Mouse (Mus musculus): ENCODE results near the gene Gtf3c2.
A peak's percentile ranks its signal among the peaks of the same experiment; 100 is the strongest.

Gtf3c2 gene

DNA sequence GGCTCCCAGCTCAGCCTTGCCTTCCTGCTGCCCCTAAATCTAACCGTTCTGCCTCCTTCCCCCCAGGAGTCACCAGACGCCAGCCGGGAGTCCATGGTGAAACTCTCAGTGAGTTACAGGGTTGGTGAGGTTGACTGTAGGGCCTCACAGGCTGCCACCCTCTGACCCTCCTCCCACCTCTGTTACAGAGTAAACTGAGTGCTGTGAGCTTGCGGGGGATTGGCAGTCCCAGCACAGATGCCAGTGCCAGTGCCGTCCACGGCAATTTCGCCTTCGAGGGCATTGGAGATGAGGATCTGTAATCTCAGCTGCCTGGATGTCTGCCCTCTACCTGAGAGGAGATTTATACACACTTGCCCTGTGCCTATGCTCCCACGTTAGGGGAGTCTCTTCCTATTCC lies 18.2 kb upstream of the Gtf3c2 start:
- no peak for DNase-seq (ENCODE audit: low read depth)

DNA sequence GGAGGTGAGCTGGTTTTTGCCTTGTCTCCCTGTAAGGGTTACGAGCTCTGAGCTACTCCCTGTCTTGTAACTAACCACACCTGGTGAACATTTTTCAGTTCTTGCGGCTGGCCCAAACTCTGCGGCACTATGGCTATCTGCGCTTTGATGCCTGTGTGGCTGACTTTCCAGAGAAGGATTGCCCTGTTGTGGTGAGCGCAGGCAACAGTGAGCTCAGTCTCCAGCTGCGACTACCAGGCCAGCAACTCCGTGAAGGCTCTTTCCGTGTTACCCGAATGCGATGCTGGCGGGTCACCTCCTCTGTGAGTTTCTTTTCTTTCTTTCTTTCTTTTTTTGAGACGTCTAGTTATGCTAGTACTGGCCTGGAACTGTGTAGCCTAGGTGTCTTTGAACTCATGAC lies 17.1 kb upstream of the Gtf3c2 start:
- DNase-seq (ENCODE audit: low read depth), result no peak

DNA sequence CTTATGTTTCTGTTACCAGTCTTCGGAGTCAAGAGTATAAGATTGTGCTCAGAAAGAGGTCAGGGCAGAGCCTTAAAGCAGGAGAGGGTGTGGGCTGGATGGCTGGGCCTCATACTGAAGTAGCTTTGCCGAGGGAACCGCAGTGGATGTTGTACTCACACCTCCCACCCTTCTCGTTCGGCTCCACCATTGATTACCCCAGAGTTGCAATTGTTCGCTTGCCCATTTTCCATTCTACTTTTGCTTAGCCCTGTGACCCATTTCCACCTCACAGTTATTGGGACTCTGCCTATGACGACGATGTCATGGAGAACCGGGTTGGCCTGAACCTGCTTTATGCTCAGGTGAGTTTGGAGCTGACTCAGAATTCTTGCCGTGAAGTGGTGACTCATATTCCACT lies 16.3 kb upstream of the Gtf3c2 start:
- DNase-seq (ENCODE audit: low read depth), result no peak

DNA sequence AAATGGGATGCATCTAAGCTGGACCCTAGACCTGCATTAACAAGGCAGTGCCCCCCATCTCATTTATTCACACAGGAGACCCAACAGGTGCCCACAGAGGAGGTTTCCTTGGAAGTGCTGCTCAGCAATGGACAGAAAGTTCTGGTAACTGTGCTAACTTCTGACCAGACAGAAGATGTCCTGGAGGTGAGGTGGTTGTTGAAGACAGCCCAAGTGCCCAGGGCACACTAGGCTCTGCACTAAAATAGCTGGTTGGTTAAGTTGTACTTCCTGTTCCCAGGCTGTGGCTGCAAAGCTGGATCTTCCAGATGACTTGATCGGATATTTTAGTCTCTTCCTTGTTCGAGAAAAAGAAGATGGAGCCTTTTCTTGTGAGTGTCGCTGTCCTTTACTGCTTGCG lies 15.7 kb upstream of the Gtf3c2 start:
- DNase-seq (ENCODE audit: low read depth), result no peak

DNA sequence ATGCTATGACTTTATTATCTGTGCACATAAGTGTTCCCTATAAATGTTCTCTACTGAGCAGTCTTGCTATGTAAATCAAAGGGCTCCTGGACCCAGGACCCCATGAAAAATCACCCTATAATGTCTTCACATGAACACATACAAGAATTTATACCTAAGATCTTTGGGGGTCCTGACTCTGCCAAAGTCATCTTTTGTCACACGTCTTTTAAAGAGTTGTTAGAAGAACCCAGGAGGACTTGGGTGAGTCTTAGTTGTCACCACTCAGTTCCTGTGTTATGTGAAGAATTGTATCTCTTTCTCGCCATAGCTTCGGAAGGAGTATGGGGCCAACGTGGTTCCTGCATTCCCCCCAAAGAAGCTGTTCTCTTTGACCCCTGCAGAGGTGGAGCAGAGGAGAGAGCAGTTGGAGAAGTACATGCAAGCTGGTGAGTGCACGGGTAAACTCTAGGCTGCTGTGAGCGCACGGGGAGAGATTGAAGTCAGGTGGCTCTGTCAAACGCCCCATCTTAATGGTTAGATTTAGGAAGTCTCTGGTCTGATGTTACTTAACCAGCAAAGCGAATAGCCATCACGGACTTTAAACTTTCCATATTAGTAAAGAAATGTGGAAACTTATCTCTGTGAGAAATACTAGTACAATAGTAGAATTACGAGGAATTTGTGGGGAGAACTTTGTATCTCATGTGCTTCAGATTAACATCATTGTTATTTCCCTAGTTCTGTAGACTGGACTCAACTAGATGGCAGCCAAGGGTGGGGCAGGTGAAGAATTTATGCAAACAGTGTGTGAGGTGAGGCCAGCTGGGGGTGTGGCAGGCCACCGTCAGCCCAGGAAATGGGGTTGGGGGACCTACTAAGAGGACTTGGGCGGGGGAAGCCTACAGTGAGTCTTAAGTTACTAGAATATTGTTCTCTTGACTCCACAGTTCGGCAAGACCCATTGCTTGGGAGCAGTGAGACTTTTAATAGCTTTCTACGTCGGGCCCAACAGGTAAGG lies 14.8 kb upstream of the Gtf3c2 start:
- no peak for DNase-seq (ENCODE audit: low read depth)

DNA sequence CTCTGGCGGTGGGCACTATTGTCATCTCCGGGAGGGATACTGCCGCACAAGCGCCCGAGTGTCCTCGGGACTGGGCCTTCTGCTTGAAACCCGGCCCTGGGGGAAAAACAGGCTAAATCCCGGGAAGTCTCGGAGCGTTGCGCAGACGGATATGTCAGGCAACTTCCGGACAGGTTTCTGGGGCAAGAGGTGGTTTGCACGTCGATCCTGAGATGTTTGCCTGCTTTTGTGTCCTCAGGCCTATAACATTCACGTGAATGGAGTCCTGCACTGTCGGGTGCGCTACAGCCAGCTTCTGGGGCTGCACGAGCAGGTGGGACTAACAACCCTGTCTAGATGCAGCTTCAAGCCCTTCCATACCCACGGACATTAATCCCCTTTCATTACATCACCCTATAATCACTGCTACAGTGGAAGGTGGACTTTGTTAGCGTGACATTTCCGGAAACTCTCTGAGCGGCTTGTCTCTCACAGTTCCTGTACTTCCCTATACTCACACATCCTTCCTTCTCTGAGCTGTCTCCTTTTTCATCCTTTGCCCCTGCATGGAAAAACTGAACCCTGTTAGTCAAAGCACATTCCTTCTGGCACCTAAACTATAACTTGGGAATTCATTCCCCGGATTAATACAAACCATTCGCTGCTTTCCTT lies 13.8 kb upstream of the Gtf3c2 start:
- peak; percentile 60 for DNase-seq (ENCODE audit: low read depth)

DNA sequence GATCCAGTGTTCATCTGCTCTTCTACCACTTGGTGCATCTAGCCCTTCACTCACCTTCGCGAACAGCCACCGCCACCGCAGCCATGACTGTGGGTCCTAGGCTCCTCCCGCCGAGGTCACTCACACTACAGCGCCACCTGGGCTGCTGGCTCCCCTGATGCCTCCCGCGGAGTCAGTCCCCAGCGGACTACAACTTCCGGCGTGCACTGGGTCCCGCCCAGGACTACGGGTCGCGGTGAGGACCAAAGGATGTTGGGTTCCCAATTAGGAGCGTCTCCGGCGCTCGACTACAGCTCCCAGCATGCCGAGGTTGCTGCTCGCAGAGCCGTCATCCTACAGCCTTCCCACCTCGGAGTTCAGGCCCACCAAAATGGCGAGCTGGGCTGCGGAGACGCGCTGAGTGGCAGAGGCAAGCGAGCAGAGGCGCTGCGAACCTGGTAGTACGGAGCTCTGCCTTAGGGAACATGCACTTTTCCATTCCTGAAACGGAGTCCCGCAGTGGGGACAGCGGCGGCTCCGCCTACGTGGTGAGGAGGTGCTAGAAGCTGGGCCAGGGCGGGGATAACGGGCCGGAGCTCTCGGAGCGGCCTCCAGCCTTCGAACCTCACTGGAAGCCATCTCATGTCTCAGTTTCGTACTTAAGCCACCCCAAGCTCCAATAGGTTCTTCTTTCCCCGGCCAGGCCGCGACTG lies 13.1 kb upstream of the Gtf3c2 start, which contains the start of the genes Snx17 and Eif2b4:
Gene Snx17 (plus strand): TSS at position 289 of the 692 bp plus-strand sequence.
Gene Eif2b4 (minus strand): TSS at position 492 of the 692 bp plus-strand sequence.
- peak; percentile 99 for DNase-seq (ENCODE audit: low read depth)

DNA sequence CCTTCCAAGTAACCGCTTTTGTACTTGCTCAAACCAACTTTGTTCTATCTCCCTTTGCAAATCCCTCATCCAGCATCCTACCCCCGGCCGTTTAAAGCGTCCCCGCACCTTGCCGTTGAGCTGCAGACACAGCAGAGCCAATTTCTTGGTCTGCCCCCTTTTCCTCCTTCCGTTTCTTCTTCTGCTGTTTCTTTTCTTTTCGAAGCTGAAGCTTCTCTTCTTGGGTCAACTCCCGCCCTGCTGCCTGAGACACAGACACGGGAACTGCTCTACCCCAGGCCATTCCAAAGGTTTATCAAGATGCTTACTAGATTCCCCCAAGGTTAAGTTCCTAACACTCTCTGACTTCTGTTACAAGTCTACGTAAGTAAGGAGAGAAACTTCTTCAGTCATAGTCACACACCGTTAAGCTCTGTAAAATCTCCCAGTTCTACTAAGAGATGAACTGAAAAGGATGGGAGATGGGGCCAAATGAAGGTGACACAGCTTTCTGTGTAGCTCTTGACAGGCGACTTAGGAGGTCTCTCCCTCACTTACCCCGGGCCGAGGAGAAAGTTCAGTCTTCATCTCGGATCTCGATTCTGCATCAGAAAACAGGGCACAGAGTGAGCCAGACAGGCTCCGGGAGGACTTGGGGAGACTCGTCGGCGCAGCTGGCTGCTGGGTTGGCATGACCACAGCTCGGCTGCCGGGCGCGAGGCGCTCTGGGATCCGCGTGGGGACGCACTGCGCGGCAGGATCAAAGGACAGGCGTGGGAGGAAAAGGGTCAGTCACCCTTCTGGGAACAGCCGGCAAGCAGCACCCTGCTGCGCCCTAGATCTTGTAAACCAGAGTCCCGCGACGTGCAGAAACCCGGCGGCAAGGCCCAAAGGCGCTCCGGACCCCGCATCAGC lies 12.3 kb upstream of the Gtf3c2 start:
- no peak for DNase-seq (ENCODE audit: low read depth)

DNA sequence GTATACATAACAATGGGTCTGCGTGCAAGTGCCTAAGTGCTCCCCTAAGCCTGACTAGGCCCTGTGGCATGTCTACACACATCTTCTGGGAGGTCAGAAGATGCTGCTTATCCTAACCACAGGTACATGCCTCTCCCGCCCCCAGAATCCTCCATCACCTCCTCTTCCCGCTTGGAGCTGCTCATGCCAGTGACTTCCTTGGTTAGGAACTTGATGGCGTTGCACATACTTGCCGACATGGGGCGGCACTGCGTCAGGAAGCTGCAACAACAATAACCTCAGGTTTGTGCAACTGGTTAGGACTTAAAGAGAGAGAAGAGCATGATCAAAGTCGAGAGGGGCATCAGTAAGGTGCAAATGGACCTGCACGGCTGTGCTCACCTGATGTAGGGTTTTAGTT lies 10.3 kb upstream of the Gtf3c2 start:
- DNase-seq (ENCODE audit: low read depth), result no peak

DNA sequence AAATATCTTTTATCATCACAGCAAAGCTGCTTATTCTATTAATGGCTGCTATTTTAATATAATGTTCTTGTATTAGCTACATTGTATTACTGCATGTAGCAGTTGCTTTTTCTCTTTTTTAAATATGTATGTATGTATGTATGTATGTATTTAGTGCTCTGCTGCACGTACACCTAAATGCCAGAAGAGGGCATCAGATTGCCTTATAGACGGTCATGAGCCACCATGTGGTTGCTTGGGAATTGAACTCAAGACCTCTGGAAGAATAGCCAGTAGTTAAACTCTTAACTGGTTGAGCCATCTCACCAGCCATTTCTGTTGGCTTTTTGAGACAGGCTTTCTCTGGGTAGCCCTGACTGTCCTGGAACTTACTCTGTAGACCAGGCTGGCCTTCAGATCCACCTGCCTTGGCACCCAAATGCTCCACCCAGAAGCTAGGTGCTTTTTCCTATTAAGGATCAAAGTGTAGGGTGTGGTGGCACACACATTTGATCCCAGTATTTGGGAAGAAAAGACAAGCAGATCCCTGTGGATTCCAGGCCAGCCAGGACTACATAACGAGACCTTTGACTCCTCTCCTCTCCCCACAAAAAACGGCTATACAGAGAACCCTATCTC lies 8.4 kb upstream of the Gtf3c2 start:
- peak; percentile 65 for DNase-seq (ENCODE audit: low read depth)

DNA sequence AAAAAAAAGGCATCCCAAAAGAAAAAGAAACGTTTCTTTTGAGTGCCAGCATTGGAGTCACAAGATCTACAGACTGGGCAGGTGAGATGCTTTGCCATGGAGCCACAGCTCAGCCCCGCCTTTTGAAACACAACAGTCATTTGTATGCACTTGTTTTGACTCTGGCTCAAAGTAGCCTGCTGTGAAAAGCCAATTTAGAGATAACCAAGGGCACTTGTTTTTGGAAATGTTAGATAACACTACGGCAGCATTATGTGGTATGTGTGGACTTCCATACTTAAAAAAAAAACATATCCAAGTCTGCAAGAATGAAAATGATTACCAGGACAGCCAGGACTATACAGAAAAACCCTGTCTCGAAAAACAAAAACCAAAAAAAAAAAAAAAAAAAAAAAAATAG lies 3.7 kb upstream of the Gtf3c2 start:
- DNase-seq (ENCODE audit: low read depth), result no peak

DNA sequence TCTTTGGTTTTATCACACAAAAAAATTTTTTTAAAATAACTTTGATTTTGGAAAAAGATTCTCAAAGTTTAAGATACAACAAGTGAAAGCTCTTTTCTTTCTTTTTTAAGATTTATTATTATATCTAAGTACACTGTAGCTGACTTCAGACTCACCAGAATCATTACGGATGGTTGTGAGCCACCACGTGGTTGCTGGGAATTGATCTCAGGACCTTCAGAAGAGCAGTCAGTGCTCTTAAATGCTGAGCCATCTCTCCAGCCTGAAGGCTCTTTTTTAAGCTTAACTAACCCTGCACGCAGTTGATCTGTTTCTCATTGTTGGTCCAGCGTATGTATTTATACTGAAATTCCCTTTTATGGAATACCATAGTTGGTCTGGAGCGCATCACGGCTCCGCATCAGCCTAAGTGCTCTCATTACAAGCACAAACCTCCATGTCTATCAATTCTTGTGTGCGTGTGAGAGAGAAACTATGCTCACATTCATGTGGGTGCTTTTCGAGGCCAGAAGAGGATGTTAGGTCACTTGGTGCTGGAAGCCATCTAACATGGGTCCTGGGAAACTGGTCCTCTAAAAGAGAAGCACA lies 1.3 kb upstream of the Gtf3c2 start:
- no peak for DNase-seq (ENCODE audit: low read depth)

DNA sequence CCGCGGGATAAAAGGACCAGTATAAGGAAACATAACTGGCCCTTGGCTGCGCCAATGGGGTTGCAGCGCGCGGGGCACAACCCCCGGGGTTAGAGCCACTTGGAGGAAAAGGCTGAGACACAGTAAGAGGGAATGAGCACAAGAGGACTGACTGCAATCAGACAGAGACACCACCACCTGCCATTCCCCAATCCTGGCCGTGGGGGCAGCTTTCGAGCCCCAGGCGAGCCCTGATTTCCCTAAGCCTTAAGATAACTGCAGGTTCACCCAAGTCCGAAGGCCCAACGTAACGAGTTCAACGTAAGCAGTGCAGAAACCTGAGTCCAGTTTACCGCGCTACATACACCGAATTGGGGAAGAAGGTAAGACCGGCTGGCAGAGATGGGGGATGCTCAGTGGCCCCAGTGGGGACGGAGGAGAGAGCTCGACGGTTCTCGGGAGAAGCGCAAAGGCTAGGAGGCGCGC lies 611 bp downstream of the Gtf3c2 start:
- no peak for DNase-seq (ENCODE audit: low read depth)

DNA sequence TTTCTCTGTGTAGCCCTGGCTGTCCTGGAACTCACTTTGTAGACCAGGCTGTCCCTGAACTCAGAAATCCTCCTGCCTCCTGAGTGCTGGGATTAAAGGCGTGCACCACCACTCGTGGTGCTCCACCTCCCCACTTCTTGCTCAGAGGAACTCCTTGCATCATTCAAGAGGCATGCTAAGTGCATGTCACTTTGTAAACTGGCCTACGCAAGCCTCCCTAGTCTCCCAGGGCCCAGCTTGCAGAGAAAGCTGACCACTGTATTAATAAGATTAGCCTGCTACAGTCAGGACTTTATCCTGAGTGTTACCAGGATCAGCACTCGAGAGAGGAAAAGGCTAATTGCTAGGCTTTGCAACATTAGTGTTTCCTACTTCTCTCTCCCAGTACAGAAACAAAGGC lies 11.3 kb downstream of the Gtf3c2 start:
- no peak for DNase-seq (ENCODE audit: low read depth)

DNA sequence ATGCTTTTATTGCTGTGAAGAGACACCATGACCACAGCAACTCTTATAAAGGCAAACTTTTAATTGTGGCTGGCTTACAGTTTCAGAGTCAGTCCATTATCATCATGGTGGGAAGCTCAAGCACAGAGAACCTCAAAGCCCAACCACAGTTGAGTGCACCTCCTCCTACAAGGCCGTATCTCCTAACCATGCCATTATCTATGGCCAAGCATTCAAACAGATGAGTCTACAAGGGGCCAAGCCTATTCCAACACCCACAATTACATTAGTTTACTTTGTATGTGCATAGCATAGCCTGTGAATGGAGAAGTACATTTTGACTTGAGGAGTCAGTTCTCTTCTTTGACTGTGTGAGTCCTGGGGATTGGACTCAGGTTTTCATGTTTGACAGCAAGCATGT lies 15.1 kb downstream of the Gtf3c2 start:
- no peak for DNase-seq (ENCODE audit: low read depth)

DNA sequence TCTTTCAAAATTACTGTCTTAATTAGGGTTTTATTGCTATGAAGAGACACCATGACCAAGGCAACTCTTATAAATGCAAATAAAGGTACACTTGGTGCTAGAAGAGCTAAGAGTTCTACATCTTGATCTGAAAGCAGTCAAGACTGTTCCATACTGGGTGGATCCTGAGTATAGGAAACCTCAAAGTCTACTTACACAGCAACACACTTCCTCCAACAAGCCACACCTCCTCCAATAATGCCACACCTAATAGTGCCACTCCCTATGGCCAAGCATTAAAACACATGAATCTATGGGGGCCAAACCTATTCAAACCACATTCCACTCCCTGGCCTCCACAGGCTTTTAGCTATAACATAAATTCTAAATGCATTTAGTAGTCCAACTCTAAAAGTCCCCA lies 17.5 kb downstream of the Gtf3c2 start:
- no peak for DNase-seq (ENCODE audit: low read depth)

DNA sequence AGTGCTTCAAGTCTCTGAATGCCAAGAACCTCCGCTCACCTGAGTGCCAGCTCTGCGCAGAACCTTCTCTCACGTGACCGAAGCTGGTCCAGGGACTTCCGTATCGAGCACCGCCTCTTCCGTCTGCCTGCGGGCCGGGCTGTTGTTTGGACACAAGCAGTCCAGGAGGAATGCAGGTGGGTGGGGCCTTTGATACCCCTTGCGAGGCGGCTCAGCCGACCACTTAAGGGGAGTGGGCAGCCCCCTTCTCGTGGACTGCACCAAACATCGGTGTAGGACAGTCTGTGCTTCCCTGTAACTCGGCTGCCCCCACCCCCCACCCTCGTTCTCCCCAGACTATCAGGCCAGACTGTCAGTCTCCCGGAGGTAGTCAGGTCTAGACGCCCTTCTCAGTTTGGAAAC lies 25.8 kb downstream of the Gtf3c2 start, which contains the start of gene Mpv17:
Gene Mpv17 (minus strand): TSS at position 100 of the 402 bp plus-strand sequence.
- DNase-seq (ENCODE audit: low read depth), result peak; percentile 85

DNA sequence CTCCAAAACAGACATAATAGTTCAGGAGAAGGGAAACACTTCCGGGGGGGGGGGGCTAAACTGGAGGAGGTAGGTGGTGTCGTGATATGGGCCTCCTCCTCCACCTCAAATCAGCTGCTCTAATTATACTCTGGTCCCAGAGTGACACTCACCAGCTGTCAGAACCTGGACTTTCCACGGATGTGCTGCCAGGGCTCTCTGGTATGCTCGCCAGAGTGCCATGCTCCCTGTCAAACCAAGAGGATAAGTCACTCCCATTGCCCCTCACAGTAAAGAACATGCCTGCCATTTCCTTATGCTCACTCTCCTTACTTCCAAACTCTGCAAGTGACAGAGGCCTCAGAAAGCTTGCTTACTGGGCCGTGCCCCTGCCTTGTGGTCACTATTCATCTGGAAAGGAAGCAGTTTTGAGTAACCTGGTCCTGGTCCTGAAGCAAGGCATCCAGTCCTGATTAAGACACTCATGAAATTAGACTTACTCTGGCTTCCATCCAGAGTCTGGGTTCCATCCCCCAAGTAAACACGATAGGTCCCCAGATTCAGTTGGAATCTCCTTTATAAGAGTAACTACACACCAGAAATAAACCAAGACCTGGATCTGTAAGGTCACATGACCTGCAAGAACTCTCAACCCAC lies 26.3 kb downstream of the Gtf3c2 start:
- DNase-seq (ENCODE audit: low read depth), result no peak

DNA sequence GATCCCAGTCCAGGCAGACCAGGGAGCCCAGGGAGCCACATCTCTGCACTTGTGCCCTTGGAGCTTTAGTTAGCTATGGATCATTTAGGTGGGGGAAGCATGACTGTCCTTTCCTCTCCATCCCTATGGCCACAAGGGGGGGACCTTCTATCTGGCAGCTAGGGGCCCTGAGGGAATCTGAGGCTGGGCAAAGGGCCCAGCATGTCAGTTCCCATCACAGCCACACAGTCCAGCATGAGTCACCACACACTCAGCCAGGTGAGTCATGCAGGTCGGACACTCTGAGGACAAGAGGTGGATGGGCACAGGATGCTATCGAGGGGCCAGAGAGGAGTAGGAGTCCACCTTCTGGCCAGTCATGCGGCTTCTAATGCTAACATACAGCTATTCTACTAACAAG lies 28.2 kb downstream of the Gtf3c2 start:
- no peak for DNase-seq (ENCODE audit: low read depth)

DNA sequence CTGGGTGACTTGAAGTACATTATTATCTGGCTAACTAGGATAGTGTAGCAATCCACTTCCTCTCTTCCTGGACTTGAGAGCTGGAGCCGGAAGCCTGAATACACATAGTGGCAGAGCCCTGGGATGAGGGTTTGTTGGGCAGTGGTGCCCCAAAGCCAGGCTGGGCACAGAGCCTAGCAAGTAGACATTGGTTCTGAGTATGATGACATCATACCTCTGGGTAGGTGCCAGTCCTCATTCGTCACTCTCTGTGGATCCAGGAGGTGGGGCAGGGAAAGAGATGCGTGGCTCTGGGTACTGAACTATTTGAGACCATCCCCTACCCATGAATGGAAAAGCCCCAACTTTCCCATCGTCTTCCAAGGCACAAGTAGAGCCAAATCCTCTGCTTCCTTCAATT lies 30.2 kb downstream of the Gtf3c2 start:
- DNase-seq (ENCODE audit: low read depth), result no peak
